Mouse (Mus musculus) layer of hippocampus, postnatal 14 days (tissue): ENCODE results near the gene Gm26741. TPM values are rescaled to one million over a fixed set of nuclear protein-coding genes. Genes with fewer than 3 reads are reported as not detected.
A peak's percentile ranks its signal among the peaks of the same experiment; 100 is the strongest.
"Not testable (repeated sequence)": the region's sequence is repeated elsewhere in the genome, so short reads cannot be mapped to it uniquely, and the experiment has no call there.

Experiments used
- DNase-seq, 2 experiments: peaks; one replicate each; pipeline ENCODE4 v3.0.0; 2021 to 2022; ENCODE audit warnings: low spot score in 2 of 2, mixed read lengths in 1 of 2
- long read RNA-seq, 2 experiments: library from polyadenylated mRNA; stranded (forward); transcript quantifications; one replicate each; pipeline ENCODE4 v2.0.0; 2021
- total RNA-seq, 2 experiments: library from RNA; stranded (reverse); gene quantifications; 2 replicates each; pipeline ENCODE4 v1.2.3; 2021

Gene Gm26741
- not detected for total RNA-seq
- long read RNA-seq, experiment 1 = 0 reads
- long read RNA-seq, experiment 2 = 0 reads

- DNase-seq = no peak
Measured at GRCm38 (mm10) chr10:52358467-52358866, at the start of gene Gm26741. Gm26741 (plus strand) TSS chr10:52358767.

GRCm38 (mm10) chr10:52309196-52309595, 49.4 kb upstream of the Gm26741 start:
- DNase-seq = no peak

- no peak for DNase-seq
Measured at GRCm38 (mm10) chr10:52319506-52320286, 38.9 kb upstream of the Gm26741 start.

- DNase-seq = no peak
Measured at GRCm38 (mm10) chr10:52321918-52322317, 36.6 kb upstream of the Gm26741 start.

GRCm38 (mm10) chr10:52331007-52331406, 27.6 kb upstream of the Gm26741 start:
- peak; percentile 15 to 56 for DNase-seq

- not testable (repeated sequence) for DNase-seq
Measured at GRCm38 (mm10) chr10:52343324-52343723, 15.2 kb upstream of the Gm26741 start.

- DNase-seq = no peak
Measured at GRCm38 (mm10) chr10:52353184-52353583, 5.4 kb upstream of the Gm26741 start.

GRCm38 (mm10) chr10:52360241-52360735, 1.7 kb downstream of the Gm26741 start:
- DNase-seq = no peak

GRCm38 (mm10) chr10:52360862-52361609, 2.5 kb downstream of the Gm26741 start:
- DNase-seq = no peak

- no peak for DNase-seq
Measured at GRCm38 (mm10) chr10:52368376-52368775, 9.8 kb downstream of the Gm26741 start.

- no peak for DNase-seq
Measured at GRCm38 (mm10) chr10:52373834-52374233, 15.3 kb downstream of the Gm26741 start.

- DNase-seq = no peak
Measured at GRCm38 (mm10) chr10:52374651-52375050, 16.1 kb downstream of the Gm26741 start.

GRCm38 (mm10) chr10:52376422-52376821, 17.9 kb downstream of the Gm26741 start:
- no peak for DNase-seq

GRCm38 (mm10) chr10:52377813-52378212, 19.2 kb downstream of the Gm26741 start:
- DNase-seq = no peak

GRCm38 (mm10) chr10:52381321-52381801, 22.8 kb downstream of the Gm26741 start:
- DNase-seq = no peak

GRCm38 (mm10) chr10:52381845-52382591, 23.5 kb downstream of the Gm26741 start, which contains the start of gene Gopc:
Gopc (minus strand) TSS chr10:52382124.
- peak; percentile 98 for DNase-seq

- no peak for DNase-seq
Measured at GRCm38 (mm10) chr10:52383022-52383421, 24.5 kb downstream of the Gm26741 start.

GRCm38 (mm10) chr10:52383522-52383921, 25.0 kb downstream of the Gm26741 start:
- no peak for DNase-seq

- peak; percentile 35 to 68 for DNase-seq
Measured at GRCm38 (mm10) chr10:52384823-52385610, 26.4 kb downstream of the Gm26741 start.

GRCm38 (mm10) chr10:52387192-52387591, 28.6 kb downstream of the Gm26741 start:
- no peak for DNase-seq
